Mouse (Mus musculus): Measurements from ENCODE around the gene Eps8. TPM values are rescaled to one million over a fixed set of nuclear protein-coding genes. Genes with fewer than 3 reads are reported as not detected.

Eps8 gene
- polyA plus RNA-seq, 1 experiment from 2014 or later: 6.8 TPM

DNA sequence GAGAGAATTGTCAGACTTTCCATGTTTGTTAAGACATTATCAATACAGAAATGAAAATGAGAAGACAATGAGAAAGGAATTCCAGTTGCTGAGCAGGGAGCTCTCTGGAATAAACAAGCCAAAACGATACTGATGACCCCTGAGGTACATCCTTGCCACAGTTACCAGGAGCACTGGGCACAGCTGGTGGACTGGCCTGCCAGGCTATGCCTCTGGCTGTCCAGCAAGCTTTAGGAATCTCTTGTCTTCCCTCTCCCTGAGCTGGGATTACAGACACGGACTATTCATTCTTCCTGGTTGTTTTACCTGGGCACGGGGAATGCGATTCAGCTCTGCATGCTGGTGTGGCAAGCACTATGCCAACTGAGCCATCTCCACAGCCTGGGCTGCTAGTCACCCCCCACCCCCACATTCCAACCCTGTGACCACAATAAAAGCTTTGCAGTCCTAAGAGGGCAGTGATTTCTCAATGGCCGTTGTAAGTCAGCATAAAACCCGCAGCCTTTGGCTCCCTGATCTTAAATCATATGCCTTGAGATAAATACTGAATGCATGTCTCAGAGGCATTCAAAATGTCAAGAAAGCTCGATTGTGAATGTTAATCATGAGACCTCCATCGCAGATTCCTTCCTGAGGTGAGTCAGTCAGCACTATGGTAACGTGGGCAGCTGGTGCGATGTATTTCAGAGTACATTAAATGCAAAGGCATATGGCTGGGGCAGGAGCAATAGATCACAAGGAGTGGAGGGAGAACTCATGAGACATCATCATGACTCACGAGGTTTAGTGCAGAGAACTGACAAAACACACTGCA lies 134.9 kb downstream of the Eps8 start:
- Histone ChIP-seq H3K4me3 (no peak overlapping the region), H3K4me1 (peaks cover 4% of the 10 kb centered on the region; the same call in 1 of the 2 replicates), H3K27me3 (ENCODE audit: poor library complexity, severe bottlenecking) (no peaks in the 10 kb centered on the region; the same call in 1 of the 2 replicates), H3K36me3 (replicated peaks) (no peaks in the 10 kb centered on the region), H3K9me3 (no peaks in the 10 kb centered on the region), H3K27ac (no peak overlapping the region)
- no peak for DNase-seq (ENCODE audit: extremely low spot score, low spot score)
- WGBS: 83% methylated on average over 11 of the region's 11 CpGs

DNA sequence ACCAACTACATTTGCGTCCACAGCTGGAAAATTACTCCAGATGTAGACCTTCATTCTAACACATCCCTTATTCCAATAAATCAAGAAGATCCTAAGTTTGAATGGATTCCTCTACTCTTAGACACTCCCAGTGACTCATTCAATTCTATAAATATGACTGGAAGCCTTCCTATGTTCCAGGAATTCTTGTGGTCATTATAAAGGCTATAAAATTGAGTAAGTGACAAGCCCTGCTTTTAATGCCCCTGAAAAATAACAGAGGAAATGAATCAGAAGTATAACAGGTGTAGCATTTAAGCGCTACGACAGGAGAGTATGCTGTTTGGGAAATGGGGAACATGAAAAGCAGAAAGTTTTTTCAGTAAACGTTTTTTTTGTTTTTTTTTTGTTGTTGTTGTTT lies 139.8 kb downstream of the Eps8 start:
- H3K9me3 ChIP-seq: no peaks in the 10 kb centered on the region
- peaks cover 4% of the 10 kb centered on the region; the same call in 1 of the 2 replicates for H3K4me1 ChIP-seq
- 89% methylated on average over 4 of the region's 4 CpGs for WGBS
- no peak overlapping the region for H3K4me3 ChIP-seq
- H3K27me3 ChIP-seq (ENCODE audit: poor library complexity, severe bottlenecking): no peaks in the 10 kb centered on the region
- DNase-seq (ENCODE audit: extremely low spot score, low spot score): no peak
- no peak overlapping the region for H3K27ac ChIP-seq
- no peaks in the 10 kb centered on the region for H3K36me3 ChIP-seq (replicated peaks)

DNA sequence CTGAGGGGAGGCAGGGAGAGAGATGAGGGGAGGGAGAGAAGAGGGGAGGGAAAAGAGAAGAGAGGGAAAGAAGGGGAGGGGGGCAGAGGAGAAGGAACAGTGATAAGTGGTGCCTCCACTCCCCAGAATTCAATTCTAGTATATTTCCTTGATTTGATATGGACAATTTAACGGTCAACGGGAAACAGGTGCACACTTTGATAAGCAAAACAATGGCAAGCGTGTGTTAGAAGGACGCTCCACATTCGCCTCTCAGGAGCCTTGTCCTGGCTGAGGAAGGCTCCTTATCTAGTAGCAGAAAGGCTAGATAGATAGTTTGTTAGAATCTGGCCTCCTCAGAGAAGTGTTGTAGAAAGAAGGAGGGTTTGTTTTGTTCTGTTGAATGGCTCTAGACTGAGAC lies 141.9 kb downstream of the Eps8 start:
- Histone ChIP-seq H3K9me3 (no peaks in the 10 kb centered on the region), H3K36me3 (replicated peaks) (no peaks in the 10 kb centered on the region), H3K4me3 (no peak overlapping the region), H3K27ac (no peak overlapping the region), H3K4me1 (no peaks in the 10 kb centered on the region), H3K27me3 (ENCODE audit: poor library complexity, severe bottlenecking) (no peaks in the 10 kb centered on the region)
- 87% methylated on average over 5 of the region's 5 CpGs for WGBS
- no peak for DNase-seq (ENCODE audit: extremely low spot score, low spot score)

DNA sequence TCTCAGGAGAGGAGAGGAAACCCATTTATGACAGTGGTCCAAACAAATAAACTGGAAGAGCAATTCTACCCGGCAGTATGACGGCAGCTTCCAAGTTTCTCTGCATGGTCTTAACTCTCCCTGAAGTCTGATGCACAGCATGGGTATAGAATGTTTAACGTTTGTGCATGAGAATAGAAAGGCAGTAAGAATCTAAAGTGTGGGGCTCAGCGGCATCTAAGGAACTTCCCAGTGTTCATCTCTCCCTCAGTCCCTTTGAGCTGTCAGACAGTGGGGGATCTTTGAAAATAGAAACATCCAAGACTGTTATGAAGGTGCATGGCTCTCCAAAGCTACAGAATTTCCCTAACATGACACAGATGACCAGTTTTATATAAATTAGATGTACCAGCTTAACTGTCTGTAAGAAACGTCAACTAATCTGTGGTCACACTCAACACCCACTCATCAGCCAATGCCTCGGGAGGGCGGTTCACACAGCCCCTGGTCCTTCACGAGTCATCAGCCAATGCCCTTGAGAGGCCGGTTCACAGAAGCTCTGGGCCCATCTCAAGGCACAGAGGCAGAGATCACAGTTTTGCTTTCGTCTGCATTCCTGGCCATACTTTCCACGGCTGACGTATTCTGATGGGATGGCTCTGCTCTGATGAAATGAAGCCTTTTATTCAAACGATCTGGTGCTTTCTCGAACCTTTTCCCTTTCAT lies 145.2 kb downstream of the Eps8 start:
- 93% methylated on average over 14 of the region's 14 CpGs for whole genome bisulfite sequencing
- no peaks in the 10 kb centered on the region for H3K9me3 ChIP-seq
- no peak for DNase-seq (ENCODE audit: extremely low spot score, low spot score)
- no peaks in the 10 kb centered on the region for H3K36me3 ChIP-seq (replicated peaks)
- no peaks in the 10 kb centered on the region for H3K4me1 ChIP-seq
- no peak overlapping the region for H3K4me3 ChIP-seq
- H3K27ac ChIP-seq: no peak overlapping the region
- H3K27me3 ChIP-seq (ENCODE audit: poor library complexity, severe bottlenecking): no peaks in the 10 kb centered on the region

DNA sequence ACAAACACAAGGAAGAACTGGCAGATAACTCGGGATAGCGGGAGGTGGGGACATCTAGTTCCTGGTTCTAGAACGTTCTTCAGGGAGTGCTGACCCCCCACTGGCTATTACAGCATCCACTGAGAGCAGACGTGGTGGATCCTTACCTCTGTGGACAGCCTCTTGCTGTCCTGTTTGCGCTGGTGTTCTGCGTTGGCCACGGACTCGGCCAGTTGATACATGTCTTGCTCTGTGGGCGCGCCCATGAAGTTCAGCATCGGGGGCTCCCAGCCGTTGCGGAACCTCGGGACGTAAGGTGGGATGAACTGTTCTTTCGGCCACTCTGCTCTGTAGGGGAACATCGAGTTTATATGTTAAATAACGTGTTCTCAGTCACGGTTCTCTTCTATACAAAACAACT lies 145.7 kb downstream of the Eps8 start:
- DNase-seq (ENCODE audit: extremely low spot score, low spot score): no peak
- Histone ChIP-seq H3K4me3 (no peak overlapping the region), H3K4me1 (no peaks in the 10 kb centered on the region), H3K9me3 (no peaks in the 10 kb centered on the region), H3K27ac (no peak overlapping the region), H3K27me3 (ENCODE audit: poor library complexity, severe bottlenecking) (no peaks in the 10 kb centered on the region), H3K36me3 (replicated peaks) (no peaks in the 10 kb centered on the region)
- WGBS: 96% methylated on average over 19 of the region's 19 CpGs

DNA sequence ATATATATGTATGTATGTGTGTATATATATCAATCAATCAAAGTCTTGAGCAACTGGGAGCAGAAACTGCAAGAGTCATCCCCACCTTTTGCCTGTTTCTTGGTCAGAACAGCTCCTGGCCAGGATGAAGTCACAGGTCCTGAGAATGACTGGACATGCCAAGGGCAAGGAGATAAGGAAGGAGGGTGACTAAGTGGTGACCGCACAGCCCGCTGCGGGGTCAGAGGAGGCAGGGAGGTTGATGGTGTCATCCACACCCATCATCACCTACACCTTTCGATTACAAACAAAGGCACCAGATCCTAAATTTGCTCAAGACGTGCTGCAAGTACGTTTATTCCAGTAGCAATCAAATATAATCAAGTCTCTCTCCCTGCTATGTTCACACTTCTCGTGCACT lies 148.1 kb downstream of the Eps8 start:
- no peak overlapping the region for H3K4me3 ChIP-seq
- DNase-seq (ENCODE audit: extremely low spot score, low spot score): no peak
- H3K36me3 ChIP-seq (replicated peaks): no peaks in the 10 kb centered on the region
- H3K27me3 ChIP-seq (ENCODE audit: poor library complexity, severe bottlenecking): no peaks in the 10 kb centered on the region
- no peaks in the 10 kb centered on the region for H3K4me1 ChIP-seq
- no peaks in the 10 kb centered on the region for H3K9me3 ChIP-seq
- 94% methylated on average over 7 of the region's 7 CpGs for WGBS
- no peak overlapping the region for H3K27ac ChIP-seq

DNA sequence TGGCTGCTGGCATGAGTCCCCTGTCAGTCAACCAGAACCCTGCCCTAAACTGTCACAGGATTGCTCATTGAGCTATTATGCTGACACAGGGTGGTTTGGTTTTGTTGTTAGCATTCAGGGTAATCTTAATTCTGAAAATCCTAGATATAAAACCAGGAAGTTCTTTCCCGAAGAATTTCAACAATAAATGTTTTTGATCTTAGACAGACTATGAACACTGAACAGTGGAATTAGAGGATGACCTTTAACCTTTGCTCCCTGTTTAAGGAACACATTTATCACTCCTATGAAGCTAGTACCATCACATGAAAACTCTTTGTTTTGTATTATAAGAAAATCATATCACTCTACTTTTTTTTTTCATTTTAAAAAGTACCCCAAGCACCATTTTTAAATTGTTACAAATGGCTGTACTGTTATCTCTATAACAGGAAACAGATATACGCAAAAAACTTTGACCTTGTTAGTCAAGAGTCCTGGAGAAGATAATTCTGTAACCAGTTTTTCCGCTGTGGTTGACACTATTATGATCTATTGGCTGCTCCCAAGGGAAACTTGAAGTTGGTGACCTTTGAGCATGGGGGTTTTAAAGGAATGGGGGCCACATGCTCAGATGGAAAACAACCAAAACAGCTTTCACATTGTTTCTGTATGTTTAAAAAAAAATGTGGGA lies 149.0 kb downstream of the Eps8 start:
- Histone ChIP-seq H3K27ac (no peak overlapping the region), H3K4me3 (no peak overlapping the region), H3K36me3 (replicated peaks) (no peaks in the 10 kb centered on the region), H3K4me1 (no peaks in the 10 kb centered on the region), H3K9me3 (no peaks in the 10 kb centered on the region), H3K27me3 (ENCODE audit: poor library complexity, severe bottlenecking) (no peaks in the 10 kb centered on the region)
- 89% methylated on average over 3 of the region's 3 CpGs for WGBS
- DNase-seq (ENCODE audit: extremely low spot score, low spot score): no peak

DNA sequence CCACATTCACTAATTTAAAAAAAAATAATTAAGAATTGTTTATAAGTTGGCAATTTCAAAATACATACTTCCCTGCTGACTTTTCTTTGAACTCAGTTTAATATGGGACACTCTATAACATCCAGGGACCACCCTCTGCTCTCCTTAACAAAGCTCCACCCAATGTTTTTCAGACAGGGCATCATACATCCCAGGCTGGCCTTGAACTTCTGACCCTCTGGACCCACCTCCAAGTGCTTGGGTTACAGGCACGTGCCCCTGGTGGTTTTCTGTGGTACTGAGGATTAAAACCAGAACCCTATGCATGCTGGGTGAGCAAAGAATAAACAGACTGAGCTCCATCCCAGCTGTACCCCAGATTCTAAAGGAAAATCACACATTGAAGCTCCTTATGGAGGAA lies 150.6 kb downstream of the Eps8 start:
- Histone ChIP-seq H3K36me3 (replicated peaks) (no peaks in the 10 kb centered on the region), H3K27me3 (ENCODE audit: poor library complexity, severe bottlenecking) (no peaks in the 10 kb centered on the region), H3K9me3 (no peaks in the 10 kb centered on the region), H3K27ac (no peak overlapping the region), H3K4me3 (no peak overlapping the region), H3K4me1 (no peaks in the 10 kb centered on the region)
- 50% methylated on average over 1 of the region's 1 CpGs for WGBS
- DNase-seq (ENCODE audit: extremely low spot score, low spot score): no peak

DNA sequence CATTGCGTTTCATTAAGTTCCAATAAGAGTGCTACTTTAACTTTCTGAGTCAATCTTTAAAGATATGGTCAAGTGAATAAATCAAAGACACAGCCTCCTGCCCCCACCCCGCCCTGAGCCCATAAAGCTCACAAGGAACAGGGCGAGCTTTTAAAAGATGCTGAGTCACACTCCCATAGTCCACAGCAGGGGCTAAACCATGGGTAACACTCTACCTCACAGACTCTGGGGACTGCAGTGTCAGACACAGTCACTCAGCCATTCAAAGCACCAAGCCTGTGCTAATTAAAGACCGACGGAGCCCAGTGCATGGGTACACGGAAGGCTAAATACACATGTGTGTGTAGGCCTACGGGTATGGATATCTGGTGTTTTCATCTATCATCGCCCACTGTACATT lies 151.2 kb downstream of the Eps8 start:
- DNase-seq (ENCODE audit: extremely low spot score, low spot score): no peak
- H3K27me3 ChIP-seq (ENCODE audit: poor library complexity, severe bottlenecking): no peaks in the 10 kb centered on the region
- H3K27ac ChIP-seq: no peak overlapping the region
- H3K36me3 ChIP-seq (replicated peaks): no peaks in the 10 kb centered on the region
- no peaks in the 10 kb centered on the region for H3K9me3 ChIP-seq
- H3K4me1 ChIP-seq: no peaks in the 10 kb centered on the region
- H3K4me3 ChIP-seq: no peak overlapping the region
- WGBS: 89% methylated on average over 8 of the region's 8 CpGs

DNA sequence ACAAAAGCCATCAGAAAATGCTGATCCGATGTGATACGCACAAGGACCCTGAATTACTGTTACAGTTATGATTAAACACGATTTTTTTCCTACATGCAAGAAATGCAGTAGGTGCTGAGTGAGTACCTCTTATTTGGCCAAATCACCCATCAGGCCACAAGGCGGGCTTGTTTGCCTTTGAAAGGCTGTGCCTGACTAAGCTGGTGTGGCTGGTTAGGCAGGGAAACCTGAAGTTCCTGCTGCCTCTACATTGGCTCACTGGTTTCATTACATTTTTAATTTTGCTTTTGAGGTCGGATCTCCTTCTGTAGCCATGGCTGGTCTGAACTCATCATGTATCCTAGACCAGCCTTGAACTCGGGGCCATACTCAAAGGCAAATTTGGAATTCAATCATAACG lies 151.7 kb downstream of the Eps8 start:
- no peak overlapping the region for H3K27ac ChIP-seq
- no peak overlapping the region for H3K4me3 ChIP-seq
- H3K4me1 ChIP-seq: no peaks in the 10 kb centered on the region
- no peaks in the 10 kb centered on the region for H3K27me3 ChIP-seq (ENCODE audit: poor library complexity, severe bottlenecking)
- no peak for DNase-seq (ENCODE audit: extremely low spot score, low spot score)
- H3K36me3 ChIP-seq (replicated peaks): no peaks in the 10 kb centered on the region
- no peaks in the 10 kb centered on the region for H3K9me3 ChIP-seq
- WGBS: 87% methylated on average over 7 of the region's 7 CpGs

DNA sequence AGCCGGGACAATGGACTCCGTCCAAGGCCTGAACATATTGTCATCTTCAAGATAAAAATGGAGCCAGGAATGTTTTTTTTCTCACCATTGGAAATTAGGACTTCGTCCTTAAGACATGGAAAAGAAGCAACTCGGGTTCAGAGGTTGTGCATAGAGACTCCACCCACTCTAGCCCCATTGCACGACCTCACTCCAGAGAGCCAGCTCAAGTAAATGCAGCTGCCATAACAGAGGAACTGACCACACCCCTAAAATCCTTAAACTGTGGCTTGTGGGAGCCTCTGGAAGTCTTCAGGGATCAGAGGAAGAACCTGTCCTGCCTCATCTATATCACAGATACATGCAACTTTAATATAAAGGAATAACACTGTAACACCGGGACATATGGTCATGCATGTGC lies 155.9 kb downstream of the Eps8 start:
- H3K4me1 ChIP-seq: 0 out of 2 replicates have a peak, but pooled peaks cover 6% of the 10 kb centered on the region
- H3K27ac ChIP-seq: no peak overlapping the region
- no peaks in the 10 kb centered on the region for H3K36me3 ChIP-seq (replicated peaks)
- no peak for DNase-seq (ENCODE audit: extremely low spot score, low spot score)
- WGBS: 72% methylated on average over 6 of the region's 6 CpGs
- H3K4me3 ChIP-seq: no peak overlapping the region
- H3K27me3 ChIP-seq (ENCODE audit: poor library complexity, severe bottlenecking): no peaks in the 10 kb centered on the region
- H3K9me3 ChIP-seq: no peaks in the 10 kb centered on the region

DNA sequence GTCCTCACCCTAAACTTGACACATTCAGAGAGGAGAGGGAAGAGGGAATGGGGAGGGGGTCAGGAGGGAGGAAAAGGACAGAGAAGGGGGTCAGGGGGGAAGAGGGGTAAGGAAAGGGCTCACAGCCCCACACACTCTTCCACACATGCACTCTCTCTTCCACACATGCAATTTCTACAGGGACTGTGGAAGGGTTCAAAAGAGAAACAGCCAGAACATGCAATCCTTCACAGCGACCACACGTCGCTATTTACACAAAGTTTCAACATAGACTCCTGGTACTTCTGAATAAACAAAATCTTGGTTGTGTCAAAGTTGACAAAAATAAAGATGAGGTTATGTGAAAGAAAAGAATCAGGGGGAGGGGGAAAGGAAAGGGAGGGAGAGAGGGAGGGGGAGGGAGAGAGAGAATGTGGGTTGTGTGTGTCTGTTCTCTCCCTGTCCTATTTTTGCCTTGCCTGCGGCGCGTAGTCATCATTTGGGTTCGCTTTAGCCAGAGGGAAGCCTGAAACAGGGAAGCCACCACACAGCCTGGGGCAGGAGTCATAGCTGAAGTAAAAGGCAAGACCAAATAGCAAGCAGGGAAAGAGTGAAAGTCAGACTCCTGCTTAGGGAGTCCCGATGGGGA lies 157.4 kb downstream of the Eps8 start:
- H3K9me3 ChIP-seq: no peaks in the 10 kb centered on the region
- 0 out of 2 replicates have a peak, but pooled peaks cover 6% of the 10 kb centered on the region for H3K4me1 ChIP-seq
- H3K27me3 ChIP-seq (ENCODE audit: poor library complexity, severe bottlenecking): no peaks in the 10 kb centered on the region
- no peak overlapping the region for H3K4me3 ChIP-seq
- no peak for DNase-seq (ENCODE audit: extremely low spot score, low spot score)
- 91% methylated on average over 8 of the region's 8 CpGs for WGBS
- no peaks in the 10 kb centered on the region for H3K36me3 ChIP-seq (replicated peaks)
- no peak overlapping the region for H3K27ac ChIP-seq

All from forebrain, embryonic 10.5 days (tissue).